Mouse (Mus musculus): ENCODE data around the gene Prss36.
"Not testable (repeated sequence)": the region's sequence is repeated elsewhere in the genome, so short reads cannot be mapped to it uniquely, and the experiment has no call there.

Prss36 gene

DNA sequence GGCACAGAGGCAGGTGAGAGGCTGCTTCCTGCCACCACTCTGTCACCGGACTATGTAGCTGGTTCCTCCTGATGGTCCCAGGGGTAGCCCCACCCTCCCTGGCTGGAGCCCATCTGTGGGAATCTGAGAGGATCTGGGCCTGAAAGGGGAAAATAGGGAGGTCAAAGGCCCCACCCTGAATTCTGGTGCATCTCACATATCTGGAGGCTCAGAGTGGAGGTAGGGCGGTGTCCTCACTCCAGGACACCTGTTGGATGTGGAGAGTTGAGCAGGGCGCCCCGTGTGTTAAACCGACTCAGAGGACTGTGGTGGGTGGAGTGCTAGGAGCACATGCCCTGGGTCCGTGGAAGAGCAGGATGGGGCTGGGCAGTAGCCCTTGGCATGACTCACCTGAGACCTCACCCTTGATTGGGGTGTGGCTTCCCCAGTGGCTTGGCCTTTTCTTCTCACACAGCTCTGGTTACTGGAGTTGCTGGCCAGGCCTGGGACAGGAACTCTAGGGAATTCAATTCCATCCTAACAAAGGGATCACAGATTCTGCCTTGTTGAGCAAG is at the start of gene Prss36:
Prss36 (minus strand) TSS at position 256 of the 554 bp plus-strand sequence.
- no peak for DNase-seq

GRCm38 (mm10) chr7:127993341-127993977 is 46.9 kb upstream of the Prss36 start, which contains the start of gene Pycard:
Gene Pycard (minus strand): TSS chr7:127993867.
- DNase-seq: peak; percentile 59

- DNase-seq: peak; percentile 14
Observed at GRCm38 (mm10) chr7:127992488-127993340, 46.2 kb upstream of the Prss36 start.

DNA sequence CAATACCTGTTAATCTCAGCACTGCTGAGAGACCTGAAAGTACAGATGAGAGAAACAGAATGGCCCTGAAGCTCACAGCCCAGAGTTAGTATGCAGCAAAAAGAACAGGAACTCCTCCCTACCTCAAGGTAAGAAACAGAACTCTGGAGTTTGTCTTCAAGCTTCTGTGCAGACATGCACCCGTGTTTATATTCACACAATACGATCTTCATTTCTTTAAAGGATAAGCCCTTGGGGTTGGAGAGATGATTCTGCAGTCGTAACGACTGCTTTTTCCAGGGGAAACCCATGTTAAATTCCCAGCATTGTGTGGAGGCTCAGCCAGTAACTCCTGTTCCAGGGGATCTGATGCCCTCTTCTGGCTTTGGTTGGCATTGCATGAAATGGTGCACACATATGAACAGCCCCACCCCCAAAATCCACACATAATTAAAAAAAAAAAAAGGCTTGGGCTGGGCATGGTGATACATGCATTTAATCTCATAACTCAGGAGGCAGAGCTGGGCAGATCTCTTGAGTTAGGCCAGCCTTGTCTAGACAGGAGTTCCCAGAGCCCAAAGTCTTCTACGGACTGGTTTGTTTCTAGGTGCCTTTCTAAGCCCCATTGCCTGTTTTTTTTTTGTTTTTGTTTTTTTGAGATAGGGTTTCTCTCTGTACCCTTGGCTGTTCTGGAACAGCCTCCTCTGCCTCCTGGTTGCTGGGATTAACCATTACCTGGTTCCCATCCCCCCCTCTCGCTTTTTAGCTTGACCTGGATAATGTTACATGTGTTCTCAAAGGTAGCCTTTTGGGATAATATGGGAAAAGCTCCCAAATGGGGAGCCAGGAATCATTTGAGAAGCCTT is 45.3 kb upstream of the Prss36 start:
- DNase-seq: peak; percentile 74

DNA sequence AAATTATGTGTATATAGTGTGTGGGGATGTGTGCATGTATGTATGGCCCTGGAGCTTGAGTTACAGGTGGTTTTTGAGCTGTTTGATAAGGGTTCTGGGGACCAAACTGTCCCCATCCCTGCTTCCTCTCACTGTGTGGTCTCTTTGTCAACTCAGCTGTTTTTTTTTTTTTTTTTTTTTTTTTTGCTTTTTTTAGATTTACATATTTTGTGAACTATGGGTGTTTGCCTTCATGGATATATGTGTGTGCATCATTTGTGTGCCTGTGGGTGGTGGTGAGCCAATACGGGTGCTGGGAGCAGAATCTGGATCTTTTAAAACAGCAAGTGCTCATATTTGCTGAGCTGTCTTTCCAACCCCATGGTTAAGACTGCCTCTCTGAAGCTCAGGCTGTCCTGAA is 42.4 kb upstream of the Prss36 start:
- no peak for DNase-seq

- DNase-seq: no peak
Observed at GRCm38 (mm10) chr7:127980606-127981005, 34.1 kb upstream of the Prss36 start.

- DNase-seq: no peak
Observed at GRCm38 (mm10) chr7:127978856-127979255, 32.3 kb upstream of the Prss36 start.

DNA sequence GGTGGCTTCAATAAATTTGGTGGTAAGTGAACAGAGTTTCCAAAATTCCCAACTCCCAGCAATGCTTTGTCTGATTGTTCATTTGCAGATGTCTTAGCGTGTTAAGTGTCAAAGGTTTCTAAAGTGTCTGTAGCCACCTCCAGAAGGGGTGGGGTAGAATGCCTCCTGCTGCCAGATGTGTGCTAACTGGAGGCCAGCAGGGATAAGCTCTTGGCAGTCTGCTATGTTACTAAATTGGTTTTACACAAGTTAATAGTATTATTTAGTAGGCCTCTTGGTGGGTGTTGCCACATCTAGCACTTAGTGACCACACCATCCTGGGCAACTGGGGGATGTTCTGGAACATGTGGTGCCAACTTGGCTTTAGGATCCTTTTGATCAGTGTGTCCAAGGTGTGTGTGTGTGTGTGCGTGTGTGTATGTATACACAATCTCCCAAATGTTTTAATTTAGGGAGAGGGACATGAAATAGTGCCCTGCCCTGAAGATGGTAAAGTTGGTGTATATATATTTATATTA is 27.9 kb upstream of the Prss36 start:
- DNase-seq: no peak

DNA sequence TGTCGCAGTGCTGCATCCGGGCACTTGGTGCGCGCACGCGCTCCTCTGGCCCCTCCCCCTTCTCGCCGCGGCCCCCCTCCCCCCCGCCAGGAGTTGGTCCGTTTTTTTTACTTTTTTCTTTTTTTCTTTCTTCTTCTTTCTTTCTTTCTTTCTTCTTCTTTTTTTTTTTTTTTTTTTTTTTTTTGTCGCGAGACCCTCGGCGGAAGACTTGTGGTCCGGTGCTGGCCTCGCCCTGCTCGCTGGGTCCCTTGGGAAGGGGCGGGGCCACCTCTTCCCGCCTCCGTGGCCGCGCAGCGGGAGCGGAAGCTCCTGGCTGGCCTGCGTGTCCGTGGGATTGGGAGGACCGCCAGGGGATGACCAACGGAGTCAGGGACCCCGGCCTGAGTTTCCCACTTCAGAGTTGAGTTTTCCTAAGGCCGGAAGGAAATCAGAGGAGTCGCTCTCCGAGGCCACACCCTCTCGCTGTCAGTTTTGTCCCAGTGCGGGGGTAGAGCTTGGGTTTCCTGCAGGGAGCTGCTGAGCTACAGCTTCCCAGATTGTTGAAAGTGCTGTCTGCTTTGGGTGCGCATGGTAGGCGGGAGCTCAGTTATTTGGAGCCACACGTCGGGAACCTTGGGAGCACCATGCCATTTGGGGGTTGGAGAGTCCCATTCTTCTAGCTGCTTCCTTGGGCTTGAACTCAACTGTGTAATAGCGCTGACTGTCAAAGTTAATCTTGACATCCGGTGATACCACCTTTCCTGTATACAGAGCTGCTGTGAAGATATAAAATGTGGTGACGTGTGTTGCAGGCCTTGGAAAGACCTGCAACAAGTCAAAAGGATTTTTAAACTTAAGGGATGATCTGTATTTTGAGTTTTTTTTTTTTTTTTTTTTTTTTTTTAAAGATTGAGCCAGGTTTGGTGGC is 21.6 kb upstream of the Prss36 start:
- peak; percentile 83 for DNase-seq

DNA sequence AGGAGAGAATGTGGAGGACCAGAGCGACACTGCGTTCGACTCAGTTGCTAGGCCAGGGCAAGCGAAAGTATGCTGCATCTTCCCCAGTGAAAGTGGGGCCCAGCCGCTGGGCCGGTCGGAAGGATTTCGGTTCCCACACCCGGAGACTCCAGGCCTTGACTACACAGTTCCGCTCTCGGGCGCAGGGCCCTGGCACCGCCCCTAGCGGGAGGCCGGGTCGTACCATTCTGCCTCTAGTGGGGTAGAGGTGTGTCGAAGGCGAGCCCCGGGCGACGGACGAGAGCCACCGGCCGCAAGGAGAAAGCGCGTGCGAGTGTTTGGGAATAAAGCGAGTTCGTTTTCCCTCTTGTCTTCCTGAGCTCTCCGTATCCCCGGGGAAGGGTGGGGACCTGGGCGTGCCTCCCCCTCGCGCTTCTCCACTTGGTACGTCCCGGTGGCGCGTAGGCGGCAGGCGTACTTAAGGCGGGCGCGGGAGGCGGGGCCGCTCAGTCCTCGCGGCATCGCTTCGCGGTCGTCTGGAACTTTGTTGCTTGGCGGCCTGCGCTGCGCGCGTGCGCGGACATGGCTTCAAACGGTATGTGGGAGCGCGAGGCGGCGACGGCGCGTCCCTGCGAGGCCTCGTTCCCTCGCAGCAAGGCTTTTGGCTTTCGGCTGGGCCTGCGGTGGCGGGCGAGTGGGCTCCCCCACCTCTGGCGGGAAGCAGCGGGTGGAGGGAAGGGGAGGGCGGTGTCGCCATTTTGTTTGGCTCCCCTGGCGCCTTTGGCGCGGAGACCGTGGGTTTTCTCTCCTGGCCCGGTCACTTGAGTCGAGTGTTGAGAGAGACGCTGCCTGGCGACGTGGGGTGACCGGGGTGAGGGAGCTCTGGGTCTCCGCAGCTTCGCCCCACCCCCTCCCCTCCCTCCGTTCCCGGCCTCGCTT is 20.7 kb upstream of the Prss36 start, which contains the start of gene Fus:
Fus (plus strand) TSS at position 454 of the 918 bp plus-strand sequence.
- peak; percentile 97 for DNase-seq

DNA sequence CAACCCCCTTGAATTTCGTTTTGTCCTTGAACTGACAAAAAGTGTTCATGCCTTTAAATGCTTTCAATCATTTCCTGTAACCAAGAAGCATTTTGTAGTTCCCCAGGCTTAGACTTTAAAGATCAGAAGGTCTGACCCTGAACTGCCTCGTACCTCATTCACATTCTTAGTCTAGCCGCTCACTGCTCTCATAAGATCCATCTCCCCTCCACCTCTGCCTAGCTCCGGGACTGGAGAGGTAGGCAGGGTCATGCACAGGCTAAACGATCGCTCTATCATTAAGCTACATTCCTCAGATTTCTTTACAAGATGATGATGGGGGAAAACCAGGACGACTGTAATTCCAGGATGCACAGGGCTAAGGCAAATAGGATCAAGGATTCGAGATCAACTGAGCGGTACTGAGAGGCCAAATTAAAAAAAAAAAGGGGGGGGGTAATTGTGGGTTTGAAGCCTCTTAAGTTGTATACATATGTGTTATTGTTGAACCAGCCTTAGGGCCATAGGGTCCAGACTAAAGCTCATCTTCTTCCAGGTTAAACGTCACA is 19.9 kb upstream of the Prss36 start:
- peak; percentile 19 for DNase-seq

DNA sequence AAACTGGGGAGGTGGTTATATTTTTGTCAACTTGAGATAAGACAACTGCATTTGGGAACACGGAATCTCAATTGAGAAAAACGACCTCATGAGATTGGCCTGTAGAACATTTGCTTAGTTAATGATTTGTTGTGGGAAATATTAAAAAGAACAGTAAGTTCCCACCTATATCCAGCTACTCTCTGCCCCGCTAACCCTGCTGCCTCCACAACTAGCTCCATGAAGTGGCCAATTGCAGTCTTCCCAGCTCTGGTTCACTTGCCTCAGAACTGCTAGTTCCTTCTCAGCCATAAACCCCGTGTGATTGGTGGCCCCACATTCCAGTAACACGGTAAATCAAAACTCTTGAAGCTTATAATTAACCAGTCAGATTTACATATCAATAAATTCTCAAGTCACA is 12.8 kb upstream of the Prss36 start:
- peak; percentile 21 for DNase-seq

- DNase-seq: no peak
Observed at GRCm38 (mm10) chr7:127952864-127953581, 6.5 kb upstream of the Prss36 start.

GRCm38 (mm10) chr7:127944614-127945013 is 1.9 kb downstream of the Prss36 start:
- DNase-seq: no peak

GRCm38 (mm10) chr7:127942097-127942496 is 4.4 kb downstream of the Prss36 start:
- not testable (repeated sequence) for DNase-seq

DNA sequence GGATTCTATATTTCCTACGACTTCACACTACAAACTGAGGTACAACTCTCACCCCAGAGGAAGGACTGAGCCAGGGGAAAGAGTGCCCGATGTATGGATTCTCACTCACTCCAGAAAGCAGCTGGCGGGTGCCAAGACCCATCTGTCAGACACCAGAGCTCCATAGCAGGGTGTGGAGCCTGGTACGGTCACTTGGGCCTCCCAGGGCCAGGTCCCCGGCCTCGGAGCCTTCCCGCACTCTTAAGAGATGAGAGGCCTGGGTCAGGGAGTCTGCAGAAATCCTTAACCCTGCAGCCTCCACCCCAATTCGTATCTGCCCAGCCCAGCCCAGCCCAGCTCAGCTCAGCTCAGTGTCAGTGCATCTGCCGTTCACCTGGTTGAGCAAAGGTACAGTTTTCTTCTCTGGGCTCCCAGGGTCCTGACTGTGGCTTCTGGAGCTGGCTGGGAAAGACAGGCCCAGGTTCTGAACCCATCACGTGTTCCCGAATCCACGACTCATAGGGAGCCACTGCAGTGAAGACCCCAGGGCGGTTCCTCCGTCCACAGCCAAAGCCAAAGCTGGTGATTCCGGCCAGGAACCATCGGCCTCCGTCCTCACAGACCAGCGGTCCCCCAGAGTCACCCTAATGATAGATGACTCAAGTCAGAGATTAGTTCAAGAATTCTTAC is 10.2 kb downstream of the Prss36 start:
- no peak for DNase-seq

DNA sequence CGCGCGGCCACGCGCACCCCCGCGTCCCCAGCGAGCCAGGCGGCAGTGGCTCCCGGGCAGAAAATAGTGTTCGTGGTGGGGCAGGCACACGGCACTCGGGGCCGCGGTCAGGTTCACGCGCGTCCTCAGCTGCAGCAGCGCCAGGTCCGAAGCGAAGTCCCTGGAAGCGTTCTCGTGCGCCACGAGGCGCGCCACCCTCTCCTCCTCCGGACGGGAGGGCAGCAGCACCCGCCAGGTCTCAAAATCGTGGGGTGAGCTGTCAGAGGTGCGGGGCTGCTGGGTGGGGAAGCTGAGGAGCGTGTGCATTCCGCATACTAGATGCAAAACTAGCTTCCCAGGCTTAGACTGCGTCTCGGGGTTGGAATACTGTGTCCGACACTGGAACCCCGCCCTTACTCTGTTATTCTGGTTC is 10.8 kb downstream of the Prss36 start:
- DNase-seq: no peak

GRCm38 (mm10) chr7:127935028-127935722 is 11.3 kb downstream of the Prss36 start:
- peak; percentile 96 for DNase-seq
